ENCODE assay signal across 9 mouse cellular contexts in the genomic region with DNA sequence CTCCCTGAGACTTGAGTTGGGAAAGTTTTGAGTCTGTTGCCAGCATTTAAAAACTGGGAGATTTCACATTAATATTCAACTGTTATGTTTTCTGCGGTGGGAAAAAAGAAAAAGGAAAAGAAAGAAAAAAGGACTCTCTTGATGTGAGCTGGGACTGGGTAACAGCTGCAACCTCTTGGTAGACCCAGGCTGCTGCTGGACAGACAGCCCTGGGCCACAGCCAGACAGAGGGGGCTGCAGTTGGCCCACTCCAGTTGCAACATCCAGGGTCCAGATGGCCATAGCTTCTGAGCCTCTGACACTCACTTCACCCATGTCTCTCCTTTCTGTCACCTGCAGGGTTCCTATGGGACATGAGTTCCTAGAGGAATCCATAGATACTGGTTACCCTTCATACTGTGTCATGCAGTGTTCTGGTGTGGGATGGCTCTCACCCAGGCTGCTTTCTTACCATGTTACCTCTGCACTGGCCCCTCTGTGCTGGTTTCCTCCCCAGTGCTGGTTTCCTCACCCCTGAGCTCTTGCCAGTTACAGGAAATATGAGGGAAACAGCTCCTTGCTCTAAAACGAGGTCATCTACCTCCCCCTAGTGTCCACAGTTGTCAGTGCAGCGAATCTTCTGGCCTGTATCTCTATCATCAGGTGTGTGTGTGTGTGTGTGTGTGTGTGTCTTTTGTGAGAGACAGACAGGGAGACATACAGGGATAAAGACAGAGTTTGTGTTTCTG. TPM values are rescaled to one million over a fixed set of nuclear protein-coding genes. Genes with fewer than 3 reads are reported as not detected.
DNase-seq lines count a peak whose midpoint lies in the region; ATAC-seq and TF ChIP-seq lines count a peak whose summit lies in the region.
"Had no signal": no experiment of that assay in that cellular context is flagged by ENCODE, and none has a peak within 500 bp of the region (broad histone marks: within the 10 kb centered on the region; RNA-seq: fewer than 3 reads in every experiment).

No protein-coding gene starts in this region.

- TF ChIP-seq CTCF in E14TG2a.4 (conservative IDR thresholded peaks at IDR 0.05; ENCODE audit: low read length) = peak; percentile 36; the same call in 1 of the 2 replicates

- peaks cover 14% of the 10 kb centered on the region for H3K4me1 ChIP-seq in E14TG2a.4 (replicated peaks; ENCODE audit: low read depth, low read length)
- peaks cover 9% of the 10 kb centered on the region; the same call in 1 of the 2 replicates for H3K4me1 ChIP-seq in forebrain, embryonic 13.5 days
- peaks cover 28% of the 10 kb centered on the region for H3K4me1 ChIP-seq in liver, embryonic 16.5 days (ENCODE audit: control insufficient read depth, low read depth, low read length)
- H3K4me1 ChIP-seq in neural tube, embryonic 13.5 days (replicated peaks) = peaks cover 20% of the 10 kb centered on the region

- no peak overlapping the region for H3K4me3 ChIP-seq in E14TG2a.4 (replicated peaks; ENCODE audit: low read length)
- H3K4me3 ChIP-seq in forebrain, embryonic 13.5 days = no peak overlapping the region
- peak overlapping the region; percentile 55 for H3K4me3 ChIP-seq in liver, embryonic 16.5 days (ENCODE audit: low read depth, low read length)
- H3K4me3 ChIP-seq in neural tube, embryonic 13.5 days = no peak overlapping the region

- DNase-seq in heart, postnatal 14 days = peak; percentile 79 to 87
- peak; percentile 76 for DNase-seq in large intestine, adult 2 months (ENCODE audit: low read depth, low spot score)
- DNase-seq in testis, postnatal 14 days (ENCODE audit: low spot score) = peak; percentile 63

- H3K4me2 ChIP-seq in forebrain, embryonic 13.5 days = peak overlapping the region; percentile 54; the same call in 1 of the 2 replicates
- peak overlapping the region; percentile 74 for H3K4me2 ChIP-seq in liver, embryonic 16.5 days (ENCODE audit: low read depth, low read length)
- H3K4me2 ChIP-seq in neural tube, embryonic 13.5 days = no peak overlapping the region

- peaks cover 27% of the 10 kb centered on the region; the same call in 1 of the 2 replicates for H3K27me3 ChIP-seq in E14TG2a.4 (ENCODE audit: insufficient read depth, low read length)
- H3K27me3 ChIP-seq in forebrain, embryonic 13.5 days = peaks cover 18% of the 10 kb centered on the region
- no peaks in the 10 kb centered on the region; the same call in 1 of the 2 replicates for H3K27me3 ChIP-seq in liver, embryonic 16.5 days (ENCODE audit: control insufficient read depth, insufficient read depth, low read depth, low read length)
- peaks cover 24% of the 10 kb centered on the region for H3K27me3 ChIP-seq in neural tube, embryonic 13.5 days

- peaks cover 36% of the 10 kb centered on the region for H3K9me3 ChIP-seq in E14TG2a.4 (ENCODE audit: low read length)
- H3K9me3 ChIP-seq in forebrain, embryonic 13.5 days (replicated peaks) = no peaks in the 10 kb centered on the region
- no peaks in the 10 kb centered on the region for H3K9me3 ChIP-seq in liver, embryonic 16.5 days (replicated peaks; ENCODE audit: control insufficient read depth, low read length)
- no peaks in the 10 kb centered on the region for H3K9me3 ChIP-seq in neural tube, embryonic 13.5 days

- 15% methylated on average over 3 of the region's 3 CpGs for WGBS in forebrain, embryonic 13.5 days
- 17% methylated on average over 3 of the region's 3 CpGs for WGBS in large intestine, adult 2 months
- 18% methylated on average over 3 of the region's 3 CpGs for WGBS in liver, embryonic 16.5 days (ENCODE audit: insufficient replicate concordance)
- WGBS in neural tube, embryonic 13.5 days = 19% methylated on average over 3 of the region's 3 CpGs

- H3K36me3 ChIP-seq in E14TG2a.4 (ENCODE audit: insufficient read depth, low read length) = no peaks in the 10 kb centered on the region
- no peaks in the 10 kb centered on the region for H3K36me3 ChIP-seq in forebrain, embryonic 13.5 days (ENCODE audit: poor library complexity, severe bottlenecking)
- H3K36me3 ChIP-seq in liver, embryonic 16.5 days (ENCODE audit: control insufficient read depth, insufficient read depth) = no peaks in the 10 kb centered on the region
- H3K36me3 ChIP-seq in neural tube, embryonic 13.5 days = no peaks in the 10 kb centered on the region

- peak; percentile 33; the same call in 1 of the 2 replicates for ATAC-seq in cerebellum, adult (ENCODE audit: insufficient number of reproducible peaks, low FRiP score, low TSS enrichment)
- peak; percentile 22; the same call in 1 of the 2 replicates for ATAC-seq in forebrain, embryonic 13.5 days
- 0 out of 2 replicates have a peak, but pooled peaks have one; percentile 5 for ATAC-seq in liver, embryonic 16.5 days (ENCODE audit: low read depth)
- 0 out of 2 replicates have a peak, but pooled peaks have one; percentile 44 for ATAC-seq in neural tube, embryonic 13.5 days (ENCODE audit: low read depth)

- no peak overlapping the region for H3K27ac ChIP-seq in forebrain, embryonic 13.5 days
- 0 out of 2 replicates have a peak overlapping the region, but pooled peaks have one; percentile 2 for H3K27ac ChIP-seq in liver, embryonic 16.5 days (ENCODE audit: low read length)
- H3K27ac ChIP-seq in neural tube, embryonic 13.5 days (replicated peaks) = no peak overlapping the region
- H3K27ac ChIP-seq: macrophage had no signal

- intact Hi-C loops in heart, postnatal 14 days (cut with DNase I) = loop anchor here (1.0 to 5.0 kb wide), 3 partner anchors 50 to 404 kb away; no protein-coding TSS in a partner anchor

- no peak overlapping the region for H3K9ac ChIP-seq in forebrain, embryonic 13.5 days
- H3K9ac ChIP-seq in liver, embryonic 16.5 days (ENCODE audit: low read depth, low read length) = peak overlapping the region; percentile 26; the same call in 1 of the 2 replicates
- H3K9ac ChIP-seq in neural tube, embryonic 13.5 days = no peak overlapping the region

RNA-seq across cellular contexts. Expression of gene Cd82, which starts 8.1 kb away (rescaled TPM):
- 12.0 and 14.8 TPM in 2 replicates for polyA plus RNA-seq in forebrain, embryonic 13.5 days (2015; fragmentation: Nextera tagmentation; extraction: Ambion mirVana)
- 10 to 100 TPM; 10.6 to 12.1 TPM for total RNA-seq in heart, postnatal 14 days (2021)
- polyA plus RNA-seq in large intestine, adult 2 months (2012; rRNA removed) = 370 and 430 TPM in 2 replicates
- 111 and 112 TPM in 2 replicates for polyA plus RNA-seq in liver, embryonic 16.5 days (2015; fragmentation: Nextera tagmentation; extraction: Ambion mirVana)
- polyA plus RNA-seq in neural tube, embryonic 13.5 days (2015; fragmentation: Nextera tagmentation; extraction: Ambion mirVana) = 23.9 and 26.8 TPM in 2 replicates
